Mouse (Mus musculus) intestine, embryonic 14.5 days (tissue): ENCODE data around the gene Evx1. TPM values are rescaled to one million over a fixed set of nuclear protein-coding genes. Genes with fewer than 3 reads are reported as not detected.

Source experiments
- ATAC-seq: fragments of 200-750 bp; cut with Nextera tagmentation; replicated peaks from 2 replicates; pipeline ENCODE4 v1.8.0; 2017; ENCODE audit warnings: low read depth, moderate number of reproducible peaks, moderate TSS enrichment, moderate library complexity; ENCODE audit not compliant: low FRiP score, low TSS enrichment
- DNase-seq: peaks from one replicate; pipeline ENCODE4 v3.0.0-alpha.2; 2018; ENCODE audit warnings: low spot score
- H3K27ac ChIP-seq: fragments of 300-500 bp; sonication (generic); 2 replicates; pipeline ENCODE4 v1.5.1; 2014; ENCODE audit warnings: low read depth, mild to moderate bottlenecking, control low read depth
- H3K27me3 ChIP-seq: fragments of 300-500 bp; sonication (generic); replicated peaks from 2 replicates; pipeline ENCODE4 v1.6.1; 2014; ENCODE audit warnings: low read length, control low read depth; ENCODE audit not compliant: control insufficient read depth, insufficient read depth
- H3K36me3 ChIP-seq: fragments of 300-500 bp; sonication (generic); 2 replicates; pipeline ENCODE4 v1.6.1; 2014; ENCODE audit warnings: low read length, control low read depth; ENCODE audit not compliant: control insufficient read depth, insufficient read depth
- H3K4me1 ChIP-seq: fragments of 300-500 bp; sonication (generic); replicated peaks from 2 replicates; pipeline ENCODE4 v1.6.1; 2014; ENCODE audit warnings: low read length, control low read depth, mixed read lengths; ENCODE audit not compliant: control insufficient read depth, insufficient read depth
- H3K4me2 ChIP-seq: fragments of 300-500 bp; sonication (generic); 2 replicates; pipeline ENCODE4 v1.6.1; 2014; ENCODE audit warnings: low read length
- H3K4me3 ChIP-seq: fragments of 300-500 bp; sonication (generic); 2 replicates; pipeline ENCODE4 v1.5.1; 2014; ENCODE audit warnings: low read depth, low read length, control low read depth, mixed read lengths
- H3K9ac ChIP-seq: fragments of 300-500 bp; sonication (generic); 2 replicates; pipeline ENCODE4 v1.6.1; 2014; ENCODE audit warnings: mild to moderate bottlenecking, low read length
- H3K9me3 ChIP-seq: fragments of 300-500 bp; sonication (generic); 2 replicates; pipeline ENCODE4 v1.6.1; 2016; ENCODE audit warnings: low read length, control low read depth; ENCODE audit not compliant: control insufficient read depth
- WGBS: fragments of 180-500 bp; shearing (Covaris S2); extraction: QIAGEN DNeasy Blood & Tissue Kit; methylation state at CpG from one replicate; pipeline ENCODE4 v1.1.7; 2014; 5-methylcytosine and 5-hydroxymethylcytosine counted together
- polyA plus RNA-seq: library from polyadenylated mRNA; unstranded; fragments of >200 nt; fragmentation: Nextera tagmentation; extraction: Ambion mirVana; gene quantifications from 2 replicates; pipeline ENCODE4 v1.2.1, GENCODE M21; 2014

The Evx1 gene
- polyA plus RNA-seq, 1 experiment from 2014 or later = not detected

GRCm38 (mm10) chr6:52276920-52277319 is 36.4 kb upstream of the Evx1 start:
- DNase-seq = peak; percentile 52
- H3K36me3 ChIP-seq = no peaks in the 10 kb centered on the region
- no peaks in the 10 kb centered on the region for H3K4me1 ChIP-seq
- no peak overlapping the region for H3K4me2 ChIP-seq
- peaks cover 64% of the 10 kb centered on the region for H3K27me3 ChIP-seq
- H3K9ac ChIP-seq = no peak overlapping the region
- H3K4me3 ChIP-seq = no peak overlapping the region
- WGBS = 8% methylated on average over 5 of the region's 5 CpGs
- H3K27ac ChIP-seq = no peak overlapping the region
- ATAC-seq = no peak
- H3K9me3 ChIP-seq = no peaks in the 10 kb centered on the region

- H3K9ac ChIP-seq = no peak overlapping the region
- H3K4me3 ChIP-seq = no peak overlapping the region
- no peaks in the 10 kb centered on the region for H3K4me1 ChIP-seq
- no peak overlapping the region for H3K4me2 ChIP-seq
- H3K36me3 ChIP-seq = no peaks in the 10 kb centered on the region
- H3K9me3 ChIP-seq = no peaks in the 10 kb centered on the region
- peaks cover 22% of the 10 kb centered on the region for H3K27me3 ChIP-seq
- no peak for ATAC-seq
- DNase-seq = peak; percentile 50
- 49% methylated on average over 12 of the region's 12 CpGs for WGBS
- no peak overlapping the region for H3K27ac ChIP-seq
Measured at GRCm38 (mm10) chr6:52281084-52281483, 32.2 kb upstream of the Evx1 start.

GRCm38 (mm10) chr6:52283896-52284295 is 29.4 kb upstream of the Evx1 start:
- Histone ChIP-seq H3K36me3 (no peaks in the 10 kb centered on the region), H3K4me2 (no peak overlapping the region), H3K4me3 (no peak overlapping the region), H3K4me1 (no peaks in the 10 kb centered on the region), H3K27me3 (peaks cover 8% of the 10 kb centered on the region; the same call in 1 of the 2 replicates), H3K27ac (no peak overlapping the region), H3K9ac (no peak overlapping the region), H3K9me3 (no peaks in the 10 kb centered on the region)
- no peak for ATAC-seq
- no peak for DNase-seq
- 81% methylated on average over 5 of the region's 5 CpGs for WGBS

- ATAC-seq (no peak), DNase-seq (peak; percentile 68)
- no peaks in the 10 kb centered on the region for H3K9me3 ChIP-seq
- no peak overlapping the region for H3K4me3 ChIP-seq
- H3K27ac ChIP-seq = no peak overlapping the region
- H3K4me2 ChIP-seq = no peak overlapping the region
- H3K27me3 ChIP-seq = peaks cover 56% of the 10 kb centered on the region
- 20% methylated on average over 12 of the region's 12 CpGs for WGBS
- no peak overlapping the region for H3K9ac ChIP-seq
- no peaks in the 10 kb centered on the region for H3K36me3 ChIP-seq
- peaks cover 5% of the 10 kb centered on the region for H3K4me1 ChIP-seq
Measured at GRCm38 (mm10) chr6:52290186-52290585, 23.1 kb upstream of the Evx1 start.

GRCm38 (mm10) chr6:52291021-52291860 is 22.1 kb upstream of the Evx1 start:
- 5% methylated on average over 45 of the region's 45 CpGs for WGBS
- ATAC-seq = 0 out of 2 replicates have a peak, but pooled peaks have one; percentile 32
- Histone ChIP-seq H3K27me3 (peaks cover 56% of the 10 kb centered on the region), H3K9me3 (no peaks in the 10 kb centered on the region), H3K4me2 (peak overlapping the region; percentile 54), H3K27ac (no peak overlapping the region), H3K4me1 (peaks cover 5% of the 10 kb centered on the region), H3K4me3 (peak overlapping the region; percentile 33), H3K9ac (0 out of 2 replicates have a peak overlapping the region, but pooled peaks have one; percentile 13), H3K36me3 (no peaks in the 10 kb centered on the region)
- peak; percentile 77 for DNase-seq

- Histone ChIP-seq H3K27ac (no peak overlapping the region), H3K4me1 (peaks cover 5% of the 10 kb centered on the region), H3K9ac (no peak overlapping the region), H3K4me3 (no peak overlapping the region), H3K9me3 (no peaks in the 10 kb centered on the region), H3K4me2 (no peak overlapping the region), H3K36me3 (no peaks in the 10 kb centered on the region), H3K27me3 (peaks cover 59% of the 10 kb centered on the region)
- no peak for ATAC-seq
- DNase-seq = peak; percentile 51
- 64% methylated on average over 7 of the region's 7 CpGs for WGBS
Measured at GRCm38 (mm10) chr6:52292328-52292727, 21.0 kb upstream of the Evx1 start.

- no peak overlapping the region for H3K27ac ChIP-seq
- no peaks in the 10 kb centered on the region for H3K36me3 ChIP-seq
- H3K4me1 ChIP-seq = peaks cover 5% of the 10 kb centered on the region
- ATAC-seq (no peak), DNase-seq (no peak)
- H3K9me3 ChIP-seq = no peaks in the 10 kb centered on the region
- no peak overlapping the region for H3K4me3 ChIP-seq
- 80% methylated on average over 6 of the region's 6 CpGs for WGBS
- H3K4me2 ChIP-seq = no peak overlapping the region
- peaks cover 47% of the 10 kb centered on the region for H3K27me3 ChIP-seq
- H3K9ac ChIP-seq = no peak overlapping the region
Measured at GRCm38 (mm10) chr6:52294616-52295015, 18.7 kb upstream of the Evx1 start.

GRCm38 (mm10) chr6:52298511-52298910 is 14.8 kb upstream of the Evx1 start:
- Histone ChIP-seq H3K36me3 (no peaks in the 10 kb centered on the region), H3K4me1 (no peaks in the 10 kb centered on the region), H3K4me2 (no peak overlapping the region), H3K4me3 (no peak overlapping the region), H3K9me3 (no peaks in the 10 kb centered on the region), H3K9ac (no peak overlapping the region), H3K27me3 (peaks cover 10% of the 10 kb centered on the region), H3K27ac (no peak overlapping the region)
- 74% methylated on average over 4 of the region's 4 CpGs for WGBS
- no peak for ATAC-seq
- DNase-seq = no peak

- Histone ChIP-seq H3K9me3 (no peaks in the 10 kb centered on the region), H3K4me1 (no peaks in the 10 kb centered on the region), H3K27me3 (peaks cover 13% of the 10 kb centered on the region), H3K4me2 (no peak overlapping the region), H3K4me3 (no peak overlapping the region), H3K9ac (no peak overlapping the region), H3K36me3 (no peaks in the 10 kb centered on the region), H3K27ac (no peak overlapping the region)
- no peak for DNase-seq
- no peak for ATAC-seq
- 77% methylated on average over 4 of the region's 4 CpGs for WGBS
Measured at GRCm38 (mm10) chr6:52300806-52301205, 12.5 kb upstream of the Evx1 start.
